8 mouse cellular contexts compared by ENCODE assay signal in genomic region chr4:140788983-140789382, GRCm38 (mm10). TPM values are rescaled to one million over a fixed set of nuclear protein-coding genes. Genes with fewer than 3 reads are reported as not detected.
DNase-seq lines count a peak whose midpoint lies in the region; ATAC-seq and TF ChIP-seq lines count a peak whose summit lies in the region.

No protein-coding gene starts in this region.

- no peak overlapping the region for H3K4me3 ChIP-seq in hindbrain, postnatal 0 days (ENCODE audit: low read length)

- no peaks in the 10 kb centered on the region for H3K36me3 ChIP-seq in hindbrain, postnatal 0 days (ENCODE audit: insufficient read depth, low read length)

- peak; percentile 23 to 32 for DNase-seq in left cerebral cortex, adult 18-20 months (ENCODE audit: low spot score in 2 of 2)
- DNase-seq in left cerebral cortex, adult 11 months (ENCODE audit: low spot score) = no peak
- DNase-seq in WW6 (ENCODE audit: low read depth, low spot score) = peak; percentile 66
- DNase-seq in cerebellum, postnatal 4 days (ENCODE audit: low spot score in 2 of 2) = peak; percentile 63 to 83
- DNase-seq in hindbrain, postnatal 0 days (ENCODE audit: low spot score) = peak; percentile 66
- peak; percentile 75 for DNase-seq in left cerebral cortex, postnatal 4 days
- DNase-seq in naive thymus-derived CD4-positive, alpha-beta T cell, adult 2 months (ENCODE audit: low read depth) = peak; percentile 85
- peak; percentile 62 to 78 for DNase-seq in thymus, postnatal 10 days (ENCODE audit: low spot score in 2 of 2)

- intact Hi-C loops in left cerebral cortex, postnatal 4 days (cut with DNase I) = no loop called here

- peak; percentile 97 for TF ChIP-seq CTCF in hindbrain, postnatal 0 days (IDR thresholded peaks at IDR 0.05; ENCODE audit: low read depth)

- no peaks in the 10 kb centered on the region for H3K27me3 ChIP-seq in hindbrain, postnatal 0 days (ENCODE audit: insufficient read depth, low read length)

- H3K27ac ChIP-seq in hindbrain, postnatal 0 days = no peak overlapping the region

- no peaks in the 10 kb centered on the region for H3K4me1 ChIP-seq in hindbrain, postnatal 0 days (ENCODE audit: insufficient read depth, low read length)

- no peaks in the 10 kb centered on the region for H3K9me3 ChIP-seq in hindbrain, postnatal 0 days (ENCODE audit: low read length)

- no peak overlapping the region for H3K4me2 ChIP-seq in hindbrain, postnatal 0 days (ENCODE audit: low read depth, low read length)

- ATAC-seq in hindbrain, postnatal 0 days = no peak

- H3K9ac ChIP-seq in hindbrain, postnatal 0 days (replicated peaks; ENCODE audit: low read length) = no peak overlapping the region

- WGBS in hindbrain, postnatal 0 days = 47% methylated on average over 6 of the region's 6 CpGs

RNA-seq across cellular contexts. Expression of gene Padi4, which starts 14.9 kb away (rescaled TPM):
- total RNA-seq in left cerebral cortex, adult 18-20 months (2021) = not detected
- total RNA-seq in hindbrain, postnatal 0 days (2014; rRNA removed) = not detected in 2 replicates
- not detected in 2 replicates for polyA plus RNA-seq in hindbrain, postnatal 0 days (2015; fragmentation: Nextera tagmentation; extraction: Ambion mirVana)
- not detected for total RNA-seq in left cerebral cortex, postnatal 4 days (2021)

RNA-seq across cellular contexts. Expression of gene Padi3, which starts 21.5 kb away (rescaled TPM):
- total RNA-seq in left cerebral cortex, adult 18-20 months (2021) = not detected
- not detected in 2 replicates for total RNA-seq in hindbrain, postnatal 0 days (2014; rRNA removed)
- 0.05 TPM in 2 replicates for polyA plus RNA-seq in hindbrain, postnatal 0 days (2015; fragmentation: Nextera tagmentation; extraction: Ambion mirVana)
- not detected for total RNA-seq in left cerebral cortex, postnatal 4 days (2021)

RNA-seq across cellular contexts. Expression of gene Padi6, which starts 46.5 kb away (rescaled TPM):
- total RNA-seq in left cerebral cortex, adult 18-20 months (2021) = under 1 TPM in 1 of 2 experiments, not detected in 1; 0.66 TPM
- 0.18 and 0.58 TPM in 2 replicates for total RNA-seq in hindbrain, postnatal 0 days (2014; rRNA removed)
- 0.11 and 0.16 TPM in 2 replicates for polyA plus RNA-seq in hindbrain, postnatal 0 days (2015; fragmentation: Nextera tagmentation; extraction: Ambion mirVana)
- 1 to 10 TPM in 1 of 2 experiments, under 1 TPM in 1; 0.42 to 1.4 TPM for total RNA-seq in left cerebral cortex, postnatal 4 days (2021)

RNA-seq across cellular contexts. Expression of gene Padi1, which starts 56.6 kb away (rescaled TPM):
- total RNA-seq in left cerebral cortex, adult 18-20 months (2021) = not detected
- 0.25 TPM in 1 of 2 replicates, not detected in the other for total RNA-seq in hindbrain, postnatal 0 days (2014; rRNA removed)
- 0.05 TPM in 1 of 2 replicates, not detected in the other for polyA plus RNA-seq in hindbrain, postnatal 0 days (2015; fragmentation: Nextera tagmentation; extraction: Ambion mirVana)
- total RNA-seq in left cerebral cortex, postnatal 4 days (2021) = under 1 TPM in 1 of 2 experiments, not detected in 1; 0.08 TPM
